Mouse (Mus musculus) left cerebral cortex, adult 8-10 months (tissue): Measurements from ENCODE around the gene Slc10a6. TPM values are rescaled to one million over a fixed set of nuclear protein-coding genes. Genes with fewer than 3 reads are reported as not detected.

Experiments used
- total RNA-seq, 4 experiments: library from RNA; stranded (reverse); gene quantifications; 2 replicates each; pipeline ENCODE4 v1.2.4; 2022

Gene Slc10a6
- total RNA-seq, 4 experiments from 2014 or later, result not detected

Other genes starting within 250 kb of the Slc10a6 start
- gene Ptpn13, start 204.2 kb downstream of the Slc10a6 start, total RNA-seq, result 10 to 100 TPM; 10.9 to 13.5 (median 11.5) TPM
- not detected for gene 1700016H13Rik, start 26.6 kb upstream of the Slc10a6 start, total RNA-seq
- gene Aff1, start 63.0 kb upstream of the Slc10a6 start, total RNA-seq, result 10 to 100 TPM; 14.5 to 17.8 (median 15.7) TPM